Mouse (Mus musculus): ENCODE data around the gene Gm11037. TPM values are rescaled to one million over a fixed set of nuclear protein-coding genes. Genes with fewer than 3 reads are reported as not detected.

The Gm11037 gene
- polyA plus RNA-seq, 1 experiment, result not detected

- no peak overlapping the region for H3K9ac ChIP-seq (ENCODE audit: low read depth, poor library complexity, severe bottlenecking)
- TF ChIP-seq EP300 (IDR thresholded peaks at IDR 0.05; ENCODE audit: insufficient read depth, low read depth, low read length) (no peak), POLR2A (IDR thresholded peaks at IDR 0.05; ENCODE audit: insufficient read depth, low read length) (no peak), CTCF (IDR thresholded peaks at IDR 0.05; ENCODE audit: low read depth, low read length) (no peak)
- H3K4me3 ChIP-seq (ENCODE audit: low read depth, low read length), result no peak overlapping the region
- H3K4me1 ChIP-seq (ENCODE audit: control insufficient read depth, insufficient read depth, low read length), result no peaks in the 10 kb centered on the region
- no peaks in the 10 kb centered on the region for H3K27me3 ChIP-seq (ENCODE audit: control insufficient read depth, insufficient read depth, low read length, poor library complexity, severe bottlenecking)
- no peaks in the 10 kb centered on the region for H3K9me3 ChIP-seq (replicated peaks; ENCODE audit: control insufficient read depth, insufficient read depth, low read length, poor library complexity, severe bottlenecking)
- no peaks in the 10 kb centered on the region for H3K36me3 ChIP-seq (ENCODE audit: control insufficient read depth, insufficient read depth, low read length, poor library complexity, severe bottlenecking)
- H3K27ac ChIP-seq (ENCODE audit: insufficient read depth, low read length), result no peak overlapping the region
Observed at GRCm38 (mm10) chr2:131139287-131139686, 6.0 kb downstream of the Gm11037 start.

GRCm38 (mm10) chr2:131139886-131140532, 6.7 kb downstream of the Gm11037 start:
- Histone ChIP-seq H3K4me1 (ENCODE audit: control insufficient read depth, insufficient read depth, low read length) (no peaks in the 10 kb centered on the region), H3K27me3 (ENCODE audit: control insufficient read depth, insufficient read depth, low read length, poor library complexity, severe bottlenecking) (no peaks in the 10 kb centered on the region), H3K27ac (ENCODE audit: insufficient read depth, low read length) (no peak overlapping the region), H3K36me3 (ENCODE audit: control insufficient read depth, insufficient read depth, low read length, poor library complexity, severe bottlenecking) (no peaks in the 10 kb centered on the region), H3K9ac (ENCODE audit: low read depth, poor library complexity, severe bottlenecking) (no peak overlapping the region), H3K4me3 (ENCODE audit: low read depth, low read length) (no peak overlapping the region), H3K9me3 (replicated peaks; ENCODE audit: control insufficient read depth, insufficient read depth, low read length, poor library complexity, severe bottlenecking) (no peaks in the 10 kb centered on the region)
- TF ChIP-seq POLR2A (IDR thresholded peaks at IDR 0.05; ENCODE audit: insufficient read depth, low read length), result no peak
- TF ChIP-seq CTCF (IDR thresholded peaks at IDR 0.05; ENCODE audit: low read depth, low read length), result no peak
- no peak for TF ChIP-seq EP300 (IDR thresholded peaks at IDR 0.05; ENCODE audit: insufficient read depth, low read depth, low read length)

- no peaks in the 10 kb centered on the region for H3K36me3 ChIP-seq (ENCODE audit: control insufficient read depth, insufficient read depth, low read length, poor library complexity, severe bottlenecking)
- H3K9ac ChIP-seq (ENCODE audit: low read depth, poor library complexity, severe bottlenecking), result no peak overlapping the region
Observed at GRCm38 (mm10) chr2:131140533-131140905, 7.2 kb downstream of the Gm11037 start.

GRCm38 (mm10) chr2:131141336-131141986, 8.2 kb downstream of the Gm11037 start:
- 0 out of 2 replicates have a peak, but pooled peaks cover under 1% of the 10 kb centered on the region for H3K36me3 ChIP-seq (ENCODE audit: control insufficient read depth, insufficient read depth, low read length, poor library complexity, severe bottlenecking)
- TF ChIP-seq EP300 (IDR thresholded peaks at IDR 0.05; ENCODE audit: insufficient read depth, low read depth, low read length), result no peak
- no peak for TF ChIP-seq CTCF (IDR thresholded peaks at IDR 0.05; ENCODE audit: low read depth, low read length)
- TF ChIP-seq POLR2A (IDR thresholded peaks at IDR 0.05; ENCODE audit: insufficient read depth, low read length), result no peak
- no peaks in the 10 kb centered on the region for H3K27me3 ChIP-seq (ENCODE audit: control insufficient read depth, insufficient read depth, low read length, poor library complexity, severe bottlenecking)
- H3K9me3 ChIP-seq (replicated peaks; ENCODE audit: control insufficient read depth, insufficient read depth, low read length, poor library complexity, severe bottlenecking), result no peaks in the 10 kb centered on the region
- H3K4me3 ChIP-seq (ENCODE audit: low read depth, low read length), result no peak overlapping the region
- no peak overlapping the region for H3K9ac ChIP-seq (ENCODE audit: low read depth, poor library complexity, severe bottlenecking)
- H3K4me1 ChIP-seq (ENCODE audit: control insufficient read depth, insufficient read depth, low read length), result no peaks in the 10 kb centered on the region
- H3K27ac ChIP-seq (ENCODE audit: insufficient read depth, low read length), result no peak overlapping the region

More at GRCm38 (mm10) chr2:131140533-131140905, 7.2 kb downstream of the Gm11037 start:
- H3K27ac ChIP-seq (ENCODE audit: insufficient read depth, low read length), result no peak overlapping the region
- H3K9me3 ChIP-seq (replicated peaks; ENCODE audit: control insufficient read depth, insufficient read depth, low read length, poor library complexity, severe bottlenecking), result no peaks in the 10 kb centered on the region
- H3K4me1 ChIP-seq (ENCODE audit: control insufficient read depth, insufficient read depth, low read length), result no peaks in the 10 kb centered on the region
- no peak overlapping the region for H3K4me3 ChIP-seq (ENCODE audit: low read depth, low read length)
- H3K27me3 ChIP-seq (ENCODE audit: control insufficient read depth, insufficient read depth, low read length, poor library complexity, severe bottlenecking), result no peaks in the 10 kb centered on the region
- no peak for TF ChIP-seq EP300 (IDR thresholded peaks at IDR 0.05; ENCODE audit: insufficient read depth, low read depth, low read length)
- TF ChIP-seq CTCF (IDR thresholded peaks at IDR 0.05; ENCODE audit: low read depth, low read length), result no peak
- no peak for TF ChIP-seq POLR2A (IDR thresholded peaks at IDR 0.05; ENCODE audit: insufficient read depth, low read length)

- Histone ChIP-seq H3K36me3 (ENCODE audit: control insufficient read depth, insufficient read depth, low read length, poor library complexity, severe bottlenecking) (peaks cover 6% of the 10 kb centered on the region; the same call in 1 of the 2 replicates), H3K9me3 (replicated peaks; ENCODE audit: control insufficient read depth, insufficient read depth, low read length, poor library complexity, severe bottlenecking) (no peaks in the 10 kb centered on the region), H3K27me3 (ENCODE audit: control insufficient read depth, insufficient read depth, low read length, poor library complexity, severe bottlenecking) (no peaks in the 10 kb centered on the region), H3K9ac (ENCODE audit: low read depth, poor library complexity, severe bottlenecking) (no peak overlapping the region), H3K4me1 (ENCODE audit: control insufficient read depth, insufficient read depth, low read length) (no peaks in the 10 kb centered on the region), H3K4me3 (ENCODE audit: low read depth, low read length) (0 out of 2 replicates have a peak overlapping the region, but pooled peaks have one; percentile 3), H3K27ac (ENCODE audit: insufficient read depth, low read length) (no peak overlapping the region)
- no peak for TF ChIP-seq POLR2A (IDR thresholded peaks at IDR 0.05; ENCODE audit: insufficient read depth, low read length)
- peak; percentile 52 for TF ChIP-seq CTCF (IDR thresholded peaks at IDR 0.05; ENCODE audit: low read depth, low read length)
- TF ChIP-seq EP300 (IDR thresholded peaks at IDR 0.05; ENCODE audit: insufficient read depth, low read depth, low read length), result 0 out of 2 replicates have a peak, but pooled peaks have one; percentile 11
Observed at GRCm38 (mm10) chr2:131142592-131142991, 9.3 kb downstream of the Gm11037 start.
